Mouse (Mus musculus): ENCODE data around the gene Tbkbp1. TPM values are rescaled to one million over a fixed set of nuclear protein-coding genes. Genes with fewer than 3 reads are reported as not detected.

Tbkbp1 gene
- total and polyA plus RNA-seq, 3 experiments, result 11.7 to 33.5 TPM; not detected in 1

DNA sequence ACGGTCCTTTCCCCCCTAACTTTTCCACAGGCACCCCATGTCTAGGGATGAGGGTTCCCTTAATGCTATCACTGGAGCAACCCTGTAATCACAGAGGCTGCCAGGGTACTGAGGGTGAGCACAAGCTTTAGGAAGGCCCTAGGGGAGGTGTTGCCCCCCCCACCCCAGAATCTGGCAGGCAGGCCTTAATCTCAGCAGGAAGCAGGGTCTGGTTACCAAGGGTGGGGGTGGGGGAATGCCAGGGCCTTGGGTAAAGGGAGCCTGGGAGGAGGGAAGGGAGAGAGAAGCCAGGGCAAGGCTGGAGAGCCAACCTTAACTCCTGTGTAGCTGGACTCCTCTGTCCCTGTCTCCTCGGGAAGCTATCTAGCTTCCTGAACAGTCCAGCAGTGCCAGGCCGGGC is 30.7 kb downstream of the Tbkbp1 start:
- Histone ChIP-seq H3K4me1 (ENCODE audit: control insufficient read depth in 1 of 2, insufficient read depth in 2 of 2, low read length in 2 of 2) (peaks cover 0 to 3% of the 10 kb centered on the region in 2 experiments; a peak in 2 of 4 replicates), H3K9ac (ENCODE audit: control insufficient read depth, low read depth, low read length, poor library complexity, severe bottlenecking) (no peak overlapping the region)

DNA sequence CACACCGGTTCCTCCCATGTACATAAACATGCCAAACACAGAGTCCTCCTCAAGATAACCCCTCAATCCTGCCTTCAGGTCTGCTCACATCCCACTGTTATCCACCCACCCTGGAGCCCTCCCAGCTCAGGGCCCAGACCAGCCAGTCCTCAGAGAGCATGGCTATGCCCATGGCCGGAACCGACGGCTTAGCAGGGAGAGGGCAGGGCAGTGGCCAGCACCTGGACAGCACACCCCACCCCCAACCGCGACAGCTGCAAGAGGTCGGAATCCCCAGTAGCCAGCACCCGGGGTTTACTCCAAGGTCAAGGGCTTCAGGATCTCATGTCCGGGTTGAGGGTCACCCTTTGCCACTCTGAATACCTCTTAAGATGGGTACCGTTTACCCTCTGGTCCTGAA is 31.1 kb downstream of the Tbkbp1 start:
- DNase-seq (ENCODE audit: low read depth, low spot score), result no peak
- no peak for TF ChIP-seq GABPA (IDR thresholded peaks at IDR 0.05; ENCODE audit: low read depth, low read length)
- no peak for TF ChIP-seq MEF2A (IDR thresholded peaks at IDR 0.05; ENCODE audit: extremely low read depth, insufficient replicate concordance, low read depth, low read length, poor library complexity, severe bottlenecking)
- no peak for TF ChIP-seq RCOR1 (IDR thresholded peaks at IDR 0.05; ENCODE audit: low read depth, low read length)
- no peak for TF ChIP-seq TBP (IDR thresholded peaks at IDR 0.05; ENCODE audit: low read depth, low read length)
- TF ChIP-seq BHLHE40 (IDR thresholded peaks at IDR 0.05; ENCODE audit: borderline replicate concordance, low read depth, low read length), result no peak
- no peak for TF ChIP-seq NRF1 (IDR thresholded peaks at IDR 0.05; ENCODE audit: insufficient read depth, low read depth, low read length, poor library complexity, severe bottlenecking)
- no peak for TF ChIP-seq ZMIZ1 (IDR thresholded peaks at IDR 0.05; ENCODE audit: low read depth, low read length)
- TF ChIP-seq CTCF (IDR thresholded peaks at IDR 0.05 in 2 of 3, conservative IDR thresholded peaks at IDR 0.05 in 1 of 3; ENCODE audit: control insufficient read depth in 1 of 3, insufficient read depth in 1 of 3, low read depth in 2 of 3, low read length in 3 of 3, poor library complexity in 1 of 3, severe bottlenecking in 1 of 3), result no peak
- no peak for TF ChIP-seq MAFK (IDR thresholded peaks at IDR 0.05; ENCODE audit: borderline replicate concordance, low read depth, low read length)
- TF ChIP-seq JUND (IDR thresholded peaks at IDR 0.05; ENCODE audit: low read depth, low read length), result no peak
- TF ChIP-seq UBTF (IDR thresholded peaks at IDR 0.05; ENCODE audit: borderline replicate concordance, insufficient read depth, low read depth, low read length), result no peak
- Histone ChIP-seq H3K9me3 (replicated peaks; ENCODE audit: insufficient read depth, low read length) (no peaks in the 10 kb centered on the region), H3K79me2 (ENCODE audit: control insufficient read depth, insufficient read depth, low read length, poor library complexity) (no peaks in the 10 kb centered on the region), H3K9ac (ENCODE audit: control insufficient read depth, low read depth, low read length, poor library complexity, severe bottlenecking) (no peak overlapping the region), H3K27me3 (ENCODE audit: control insufficient read depth in 1 of 2, insufficient read depth in 2 of 2, low read length in 2 of 2) (peaks cover 8 to 20% of the 10 kb centered on the region in 2 experiments), H3K4me3 (ENCODE audit: control insufficient read depth in 1 of 2, insufficient read depth in 1 of 2, low read depth in 2 of 2, low read length in 2 of 2) (no peak overlapping the region), H3K36me3 (ENCODE audit: control insufficient read depth in 1 of 2, insufficient read depth in 2 of 2, low read length in 2 of 2) (peaks cover 0 to 6% of the 10 kb centered on the region in 2 experiments; a peak in 2 of 4 replicates), H3K4me1 (ENCODE audit: control insufficient read depth in 1 of 2, insufficient read depth in 2 of 2, low read length in 2 of 2) (peaks cover 0 to 3% of the 10 kb centered on the region in 2 experiments; a peak in 2 of 4 replicates), H3K27ac (ENCODE audit: control insufficient read depth, low read depth, low read length) (no peak overlapping the region)

More for the DNA sequence above, 30.7 kb downstream of the Tbkbp1 start:
- peaks cover 0 to 6% of the 10 kb centered on the region in 2 experiments; a peak in 2 of 4 replicates for H3K36me3 ChIP-seq (ENCODE audit: control insufficient read depth in 1 of 2, insufficient read depth in 2 of 2, low read length in 2 of 2)
- H3K4me3 ChIP-seq (ENCODE audit: control insufficient read depth in 1 of 2, insufficient read depth in 1 of 2, low read depth in 2 of 2, low read length in 2 of 2), result no peak overlapping the region
- TF ChIP-seq MEF2A (IDR thresholded peaks at IDR 0.05; ENCODE audit: extremely low read depth, insufficient replicate concordance, low read depth, low read length, poor library complexity, severe bottlenecking) (no peak), ZC3H11A (IDR thresholded peaks at IDR 0.05; ENCODE audit: low read depth, low read length) (no peak), GABPA (IDR thresholded peaks at IDR 0.05; ENCODE audit: low read depth, low read length) (no peak), ZNF384 (IDR thresholded peaks at IDR 0.05; ENCODE audit: low read depth, low read length) (no peak), ZMIZ1 (IDR thresholded peaks at IDR 0.05; ENCODE audit: low read depth, low read length) (no peak), TCF12 (IDR thresholded peaks at IDR 0.05; ENCODE audit: low read depth, low read length) (no peak), POLR2AphosphoS2 (IDR thresholded peaks at IDR 0.05; ENCODE audit: low read length) (no peak), GATA1 (IDR thresholded peaks at IDR 0.05; ENCODE audit: low read depth, low read length) (no peak), MAZ (IDR thresholded peaks at IDR 0.05; ENCODE audit: low read depth, low read length) (no peak), E2F4 (IDR thresholded peaks at IDR 0.05; ENCODE audit: borderline replicate concordance, low read depth, low read length) (no peak), EP300 (IDR thresholded peaks at IDR 0.05; ENCODE audit: low read depth in 1 of 2, low read length in 2 of 2) (no peak), POLR2A (IDR thresholded peaks at IDR 0.05; ENCODE audit: control insufficient read depth in 1 of 2, insufficient read depth in 1 of 2, low read depth in 1 of 2, low read length in 2 of 2, poor library complexity in 1 of 2) (no peak)
- DNase-seq (ENCODE audit: low read depth, low spot score), result no peak
- no peaks in the 10 kb centered on the region for H3K9me3 ChIP-seq (replicated peaks; ENCODE audit: insufficient read depth, low read length)
- no peaks in the 10 kb centered on the region for H3K79me2 ChIP-seq (ENCODE audit: control insufficient read depth, insufficient read depth, low read length, poor library complexity)
- H3K27ac ChIP-seq (ENCODE audit: control insufficient read depth, low read depth, low read length), result no peak overlapping the region
- peaks cover 8 to 20% of the 10 kb centered on the region in 2 experiments for H3K27me3 ChIP-seq (ENCODE audit: control insufficient read depth in 1 of 2, insufficient read depth in 2 of 2, low read length in 2 of 2)

All from MEL (cell line).